Mouse (Mus musculus) intestine, postnatal 0 days (tissue): ENCODE results near the gene Ptpn13. TPM values are rescaled to one million over a fixed set of nuclear protein-coding genes. Genes with fewer than 3 reads are reported as not detected.

Experiments
- ATAC-seq: fragments of 200-750 bp; cut with Nextera tagmentation; 2 replicates; pipeline ENCODE4 v1.8.0; 2017; ENCODE audit warnings: mild to moderate bottlenecking, moderate TSS enrichment, moderate library complexity
- H3K27ac ChIP-seq: fragments of 300-500 bp; sonication (generic); 2 replicates; pipeline ENCODE4 v1.5.1; 2014; ENCODE audit warnings: mild to moderate bottlenecking, low read depth, low read length, moderate library complexity
- H3K27me3 ChIP-seq: fragments of 300-500 bp; sonication (generic); replicated peaks from 2 replicates; pipeline ENCODE4 v1.6.1; 2014; ENCODE audit warnings: low read length, mixed read lengths; ENCODE audit not compliant: control insufficient read depth, insufficient read depth
- H3K36me3 ChIP-seq: fragments of 300-500 bp; sonication (generic); 2 replicates; pipeline ENCODE4 v1.6.1; 2014; ENCODE audit warnings: mild to moderate bottlenecking, moderate library complexity; ENCODE audit not compliant: control insufficient read depth, insufficient read depth
- H3K4me1 ChIP-seq: fragments of 300-500 bp; sonication (generic); replicated peaks from 2 replicates; pipeline ENCODE4 v1.6.1; 2014; ENCODE audit warnings: antibody characterized with exemption, low read length, mixed read lengths; ENCODE audit not compliant: control insufficient read depth, insufficient read depth
- H3K4me2 ChIP-seq: fragments of 300-500 bp; sonication (generic); replicated peaks from 2 replicates; pipeline ENCODE4 v1.6.1; 2014; ENCODE audit warnings: low read depth, mild to moderate bottlenecking, moderate library complexity
- H3K4me3 ChIP-seq: fragments of 300-500 bp; sonication (generic); 2 replicates; pipeline ENCODE4 v1.5.1; 2014; ENCODE audit warnings: low read depth, low read length
- H3K9ac ChIP-seq: fragments of 300-500 bp; sonication (generic); 2 replicates; pipeline ENCODE4 v1.6.1; 2014; ENCODE audit warnings: mild to moderate bottlenecking, low read depth, low read length
- H3K9me3 ChIP-seq: fragments of 300-500 bp; sonication (generic); 2 replicates; pipeline ENCODE4 v1.6.1; 2016; ENCODE audit warnings: mixed run types; ENCODE audit not compliant: control insufficient read depth
- CTCF ChIP-seq: sonication (generic); IDR thresholded peaks from 2 replicates; pipeline ENCODE4 v1.5.1; 2016; ENCODE audit warnings: low read depth, mild to moderate bottlenecking, control low read depth, antibody characterized with exemption, moderate library complexity
- WGBS: fragments of 180-500 bp; shearing (Covaris S2); extraction: QIAGEN DNeasy Blood & Tissue Kit; methylation state at CpG from one replicate; pipeline ENCODE4 v1.1.7; 2014; 5-methylcytosine and 5-hydroxymethylcytosine counted together
- polyA plus RNA-seq: library from polyadenylated mRNA; unstranded; fragments of >200 nt; fragmentation: Nextera tagmentation; extraction: Ambion mirVana; gene quantifications from 2 replicates; pipeline ENCODE4 v1.2.1, GENCODE M21; 2015

Ptpn13 gene
- polyA plus RNA-seq, 1 experiment from 2014 or later = 0.90 TPM

- Histone ChIP-seq H3K4me2 (no peak overlapping the region), H3K36me3 (no peaks in the 10 kb centered on the region), H3K9me3 (no peaks in the 10 kb centered on the region), H3K27me3 (no peaks in the 10 kb centered on the region), H3K4me3 (no peak overlapping the region), H3K9ac (no peak overlapping the region), H3K27ac (no peak overlapping the region), H3K4me1 (no peaks in the 10 kb centered on the region)
- TF ChIP-seq CTCF = no peak
- WGBS = 87% methylated on average over 2 of the region's 2 CpGs
- no peak for ATAC-seq
Measured at GRCm38 (mm10) chr5:103637162-103637561, 212.2 kb downstream of the Ptpn13 start.

GRCm38 (mm10) chr5:103644167-103644566 is 219.2 kb downstream of the Ptpn13 start:
- Histone ChIP-seq H3K36me3 (no peaks in the 10 kb centered on the region), H3K27ac (no peak overlapping the region), H3K4me1 (no peaks in the 10 kb centered on the region), H3K4me3 (no peak overlapping the region), H3K9me3 (no peaks in the 10 kb centered on the region), H3K27me3 (no peaks in the 10 kb centered on the region), H3K9ac (no peak overlapping the region), H3K4me2 (no peak overlapping the region)
- ATAC-seq = no peak
- no peak for TF ChIP-seq CTCF
- WGBS = 97% methylated on average over 1 of the region's 1 CpGs

- Histone ChIP-seq H3K4me1 (no peaks in the 10 kb centered on the region), H3K4me3 (no peak overlapping the region), H3K9me3 (no peaks in the 10 kb centered on the region), H3K9ac (no peak overlapping the region), H3K27ac (no peak overlapping the region), H3K36me3 (no peaks in the 10 kb centered on the region), H3K27me3 (no peaks in the 10 kb centered on the region), H3K4me2 (no peak overlapping the region)
- no peak for ATAC-seq
- 85% methylated on average over 3 of the region's 3 CpGs for WGBS
- TF ChIP-seq CTCF = no peak
Measured at GRCm38 (mm10) chr5:103647320-103647719, 222.3 kb downstream of the Ptpn13 start.

Other genes starting within 250 kb of the Ptpn13 start
- gene Mapk10, start 213.9 kb upstream of the Ptpn13 start, polyA plus RNA-seq = 3.2 and 3.7 TPM in 2 replicates
- gene Slc10a6, start 204.2 kb downstream of the Ptpn13 start, polyA plus RNA-seq = 0.38 and 0.56 TPM in 2 replicates
- gene 1700016H13Rik, start 230.8 kb downstream of the Ptpn13 start, polyA plus RNA-seq = 0.23 TPM in 1 of 2 replicates, not detected in the other